Mouse (Mus musculus): ENCODE measurements at regions not wholly inside any gene's neighbourhood (a gene's known extent, or its start where the extent isn't known, plus 50 kb on each side); places are given as distances from the start of the nearest gene placed in this dataset.

- DNase-seq (ENCODE audit: low spot score), result peak; percentile 54
These were observed 92.3 kb downstream of the Tes start for GRCm38 (mm10) chr6:17157270-17157669.

- peak; percentile 90 for DNase-seq (ENCODE audit: low spot score)
These were observed 105.2 kb downstream of the Tes start for GRCm38 (mm10) chr6:17169971-17170781.

- no peak for DNase-seq (ENCODE audit: low spot score)
These were observed 105.9 kb downstream of the Tes start for GRCm38 (mm10) chr6:17170782-17171272.

GRCm38 (mm10) chr6:17171273-17172011 is 106.5 kb downstream of the Tes start:
- DNase-seq (ENCODE audit: low spot score), result peak; percentile 49

GRCm38 (mm10) chr6:17172050-17172449 is 107.1 kb downstream of the Tes start:
- DNase-seq (ENCODE audit: low spot score), result no peak

DNA sequence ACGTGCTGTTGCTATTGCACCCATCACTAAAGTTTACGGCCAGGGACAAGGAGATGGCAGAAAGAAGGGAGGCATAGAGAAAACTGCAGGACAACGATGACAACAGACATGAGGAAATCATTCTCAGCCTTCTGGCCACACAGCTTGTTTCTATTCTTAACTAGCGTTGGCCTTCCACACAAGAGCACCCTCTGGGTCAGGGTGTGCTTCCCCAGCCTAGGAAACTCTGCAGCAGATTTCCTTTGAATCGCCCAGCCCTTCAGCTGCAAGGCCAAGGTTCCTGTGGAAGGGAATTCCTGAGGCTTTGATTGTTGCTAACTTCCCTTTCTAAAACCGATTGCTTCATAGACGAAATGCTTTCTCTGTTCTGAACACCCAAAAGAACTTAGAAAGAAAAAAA is 103.8 kb upstream of the Cav2 start:
- DNase-seq (ENCODE audit: low spot score), result peak; percentile 67

GRCm38 (mm10) chr6:17179476-17179875 is 101.5 kb upstream of the Cav2 start:
- peak; percentile 65 for DNase-seq (ENCODE audit: low spot score)

DNA sequence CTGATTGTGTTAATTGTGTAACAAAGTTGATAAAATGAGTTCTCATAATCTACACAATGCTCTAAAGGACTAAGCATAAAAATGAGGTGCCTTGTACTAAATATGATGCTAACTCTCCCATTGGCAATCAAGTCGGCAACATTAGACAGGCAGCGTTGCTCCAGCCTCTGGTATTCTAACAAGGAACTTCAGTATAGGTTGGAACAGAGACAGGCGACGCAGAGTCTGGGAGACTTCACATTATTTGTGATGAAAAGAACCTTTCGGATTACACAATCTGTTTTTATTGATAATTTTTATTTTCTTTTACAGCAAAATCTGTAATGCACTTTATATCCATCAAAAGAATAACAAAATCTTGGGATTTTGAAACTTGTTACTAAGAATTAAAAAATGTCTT is 94.4 kb upstream of the Cav2 start:
- no peak for DNase-seq (ENCODE audit: low spot score)

GRCm38 (mm10) chr6:17187106-17187505 is 93.9 kb upstream of the Cav2 start:
- DNase-seq (ENCODE audit: low spot score), result no peak

DNA sequence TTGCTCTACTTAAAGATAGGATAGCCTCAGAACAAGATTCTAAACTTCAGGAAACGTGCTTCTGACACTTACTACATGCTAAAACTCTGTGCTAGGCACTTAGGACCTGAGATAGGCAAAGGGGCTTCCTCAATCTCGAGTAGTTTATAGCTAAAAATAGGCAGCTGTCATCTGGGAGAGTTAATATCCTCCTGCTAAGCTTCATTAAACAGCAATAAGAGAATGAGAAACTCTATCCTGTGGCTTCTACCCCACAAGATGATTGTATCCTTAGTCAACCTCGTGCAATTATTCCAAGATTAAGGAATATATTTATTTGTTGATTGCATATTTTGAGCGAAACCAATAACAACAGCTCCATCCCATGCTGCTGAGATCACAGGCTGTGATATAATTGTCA is 85.4 kb upstream of the Cav2 start:
- DNase-seq (ENCODE audit: low spot score), result no peak

DNA sequence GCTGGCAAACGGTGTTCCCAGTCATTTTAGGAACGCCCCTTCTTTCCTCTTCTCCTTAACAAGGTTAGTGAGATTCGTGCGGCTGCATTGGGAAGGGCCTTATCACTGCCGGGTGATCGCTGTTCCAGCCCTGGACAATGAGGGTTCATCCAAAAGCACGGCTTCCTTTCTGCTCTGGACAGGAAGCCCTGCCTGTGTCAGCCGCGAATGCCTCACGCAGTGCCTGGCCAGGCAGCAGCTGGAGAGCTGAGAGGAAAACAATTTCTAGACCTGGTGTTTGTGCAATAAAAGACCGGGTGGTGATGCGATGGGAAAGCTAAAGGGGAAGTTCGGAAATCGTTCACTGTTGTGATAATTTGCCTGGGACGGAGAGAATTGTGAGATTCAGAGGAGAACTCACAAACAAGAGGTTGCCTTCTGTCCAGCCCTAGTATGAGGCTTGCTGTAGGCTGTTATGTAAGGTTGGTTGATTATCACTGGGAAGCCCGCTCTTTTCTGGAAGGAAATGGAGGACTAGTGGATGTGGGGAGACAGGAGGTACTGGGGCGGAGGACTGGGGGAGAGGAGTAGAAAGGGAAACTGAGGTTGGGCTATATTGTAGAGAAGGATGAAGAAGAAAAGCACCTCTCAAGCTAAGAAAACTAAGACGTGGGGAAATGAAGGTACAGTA is 83.1 kb upstream of the Cav2 start:
- peak; percentile 87 for DNase-seq (ENCODE audit: low spot score)

GRCm38 (mm10) chr6:17198876-17199275 is 82.1 kb upstream of the Cav2 start:
- no peak for DNase-seq (ENCODE audit: low spot score)

DNA sequence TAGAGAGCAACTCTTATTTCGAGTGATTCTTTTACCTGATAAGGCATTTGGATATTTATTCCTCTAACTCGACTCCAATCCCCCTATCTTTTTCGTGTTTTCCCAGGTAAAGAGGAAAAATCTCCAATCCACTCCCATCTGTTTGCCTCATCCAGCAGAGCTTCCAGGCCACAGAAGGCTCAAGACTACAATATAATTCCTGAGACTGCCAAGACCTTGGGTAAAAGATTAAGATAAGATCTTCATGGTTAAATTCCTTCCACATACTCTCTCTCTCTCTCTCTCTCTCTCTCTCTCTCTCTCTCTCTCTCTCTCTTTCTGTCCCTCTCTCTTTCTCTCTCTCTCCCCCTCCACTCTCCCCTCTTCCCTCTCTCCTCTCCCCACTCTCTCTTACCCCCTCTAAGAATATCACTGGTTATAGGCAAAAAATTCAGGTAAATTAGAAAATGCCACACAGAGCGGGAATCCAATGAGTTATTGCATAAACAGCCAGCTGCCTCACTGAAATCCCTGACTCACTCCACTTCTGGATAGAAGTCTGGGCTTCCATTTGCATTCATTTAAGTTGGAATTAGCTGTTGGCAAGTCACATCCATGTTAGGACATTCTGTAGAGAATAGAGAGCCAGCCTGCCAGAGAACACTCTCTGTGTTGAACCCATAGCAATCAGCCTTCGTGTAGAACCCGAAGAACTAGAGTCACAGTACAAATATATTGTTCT is 78.9 kb upstream of the Cav2 start:
- no peak for DNase-seq (ENCODE audit: low spot score)

GRCm38 (mm10) chr6:17203302-17203701 is 77.7 kb upstream of the Cav2 start:
- no peak for DNase-seq (ENCODE audit: low spot score)

- no peak for DNase-seq (ENCODE audit: low spot score)
These were observed 76.9 kb upstream of the Cav2 start for GRCm38 (mm10) chr6:17203900-17204686.

- no peak for DNase-seq (ENCODE audit: low spot score)
These were observed 74.1 kb upstream of the Cav2 start for GRCm38 (mm10) chr6:17206932-17207331.

DNA sequence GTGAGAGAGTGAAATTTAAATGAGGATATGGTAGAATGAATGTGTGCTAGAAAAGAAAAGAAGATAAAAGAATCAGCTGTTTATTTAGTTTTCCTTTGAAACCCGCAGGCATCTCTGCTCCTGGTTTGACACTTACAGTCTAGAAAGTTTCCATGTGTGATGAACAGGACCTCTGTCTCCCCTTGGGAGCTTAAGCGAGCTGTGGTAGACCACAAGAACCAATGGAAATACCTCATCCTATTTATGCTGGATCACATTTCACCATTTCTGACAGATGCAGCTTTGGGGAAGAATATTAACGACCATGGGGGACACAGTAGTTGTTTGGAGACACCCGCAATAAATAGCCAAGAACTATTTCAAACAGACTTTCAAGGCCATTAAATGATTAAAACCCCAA is 71.2 kb upstream of the Cav2 start:
- no peak for DNase-seq (ENCODE audit: low spot score)

DNA sequence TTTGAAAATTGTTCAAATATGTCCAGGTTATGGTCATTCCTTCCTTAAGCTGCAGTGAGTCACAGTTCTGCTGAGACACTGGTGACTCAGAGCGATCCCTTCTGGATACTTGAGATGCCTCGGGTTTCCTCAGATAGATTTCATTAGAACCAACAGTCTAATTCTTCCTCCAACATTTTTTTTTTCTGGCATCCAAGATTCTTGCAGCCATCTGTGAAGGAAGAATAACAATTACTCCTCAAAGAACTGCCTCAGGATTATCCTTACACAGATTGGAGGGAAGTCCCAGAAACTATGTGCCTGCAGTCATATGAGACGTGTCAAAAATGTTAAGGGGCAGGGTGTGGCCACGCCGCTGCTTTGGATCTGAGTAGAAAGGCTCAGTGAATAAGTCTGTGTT is 69.6 kb upstream of the Cav2 start:
- no peak for DNase-seq (ENCODE audit: low spot score)

DNA sequence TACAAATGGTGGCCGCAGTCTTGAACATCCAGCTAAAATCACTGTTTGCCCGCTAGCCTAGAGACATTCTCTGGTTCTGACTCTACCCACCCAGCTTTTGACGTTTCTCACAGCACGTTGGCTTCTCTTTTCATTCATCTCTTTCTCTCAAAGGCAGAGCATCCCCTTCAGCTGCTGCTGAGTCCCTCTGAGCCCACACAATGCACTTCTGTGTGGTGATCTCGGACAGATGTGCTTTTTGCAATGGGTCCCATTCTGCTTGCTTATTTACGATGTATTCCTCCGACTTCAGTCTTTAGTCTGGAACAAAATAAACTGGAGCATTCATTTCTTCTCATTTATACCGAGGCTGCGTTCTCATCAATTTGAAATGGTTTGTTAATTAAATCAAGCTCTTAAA is 66.2 kb upstream of the Cav2 start:
- DNase-seq (ENCODE audit: low spot score), result no peak

GRCm38 (mm10) chr6:17216442-17216841 is 64.5 kb upstream of the Cav2 start:
- DNase-seq (ENCODE audit: low spot score), result no peak

DNA sequence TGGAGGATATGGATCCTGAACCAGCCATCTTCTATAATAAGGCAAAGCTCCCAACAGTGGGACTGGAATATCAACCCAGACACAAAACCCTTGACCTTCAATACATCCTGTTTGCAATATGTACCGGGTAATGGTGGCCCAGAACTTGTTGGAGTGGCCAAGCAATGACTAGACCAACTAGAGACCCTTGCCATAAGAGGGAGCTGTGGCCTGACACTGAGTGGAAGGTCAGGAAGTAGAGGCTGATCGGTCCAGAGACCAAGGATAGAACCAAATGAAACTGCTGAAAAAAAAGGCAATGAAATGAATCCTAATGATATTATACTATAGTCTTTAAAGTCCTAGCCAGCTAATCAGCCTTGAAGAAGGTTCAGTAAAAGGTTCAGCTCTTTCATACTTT is 57.2 kb upstream of the Cav2 start:
- DNase-seq (ENCODE audit: low spot score), result no peak
